ENCODE assay signal across 8 mouse cellular contexts in the genomic region with DNA sequence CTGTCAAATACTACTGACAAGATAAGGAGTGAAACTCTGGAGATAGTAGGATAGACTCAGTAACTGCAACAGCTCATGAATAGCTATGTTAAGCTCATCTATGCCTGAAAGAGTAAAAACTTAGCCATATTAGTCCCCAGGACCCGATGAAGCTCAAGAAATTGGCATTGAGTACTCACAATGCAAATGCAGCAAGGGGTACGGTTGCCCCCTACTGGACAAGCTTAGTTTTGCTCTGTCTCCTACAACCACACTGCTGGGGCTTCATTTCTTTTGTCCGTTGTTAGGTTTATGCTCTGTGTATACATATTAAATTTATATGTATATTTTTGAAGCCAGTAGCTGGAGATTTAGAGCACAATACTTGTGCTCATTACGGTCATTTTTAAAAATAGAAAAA.
DNase-seq lines count a peak whose midpoint lies in the region; ATAC-seq and TF ChIP-seq lines count a peak whose summit lies in the region.

No protein-coding gene starts in this region.

- no peak for TF ChIP-seq POLR2A in limb, embryonic 14.5 days (IDR thresholded peaks at IDR 0.05; ENCODE audit: borderline replicate concordance, extremely low read depth, insufficient read depth, insufficient read length)

- H3K27me3 ChIP-seq in limb, embryonic 14.5 days (ENCODE audit: control insufficient read depth, insufficient read depth, low read length): no peaks in the 10 kb centered on the region
- H3K27me3 ChIP-seq in limb, embryonic 10.5 days (ENCODE audit: low read depth, poor library complexity, severe bottlenecking): no peaks in the 10 kb centered on the region

- H3K9ac ChIP-seq in limb, embryonic 14.5 days (ENCODE audit: low read depth, low read length, severe bottlenecking): no peak overlapping the region

- H3K9me3 ChIP-seq in limb, embryonic 14.5 days (ENCODE audit: control insufficient read depth, low read length): no peaks in the 10 kb centered on the region; the same call in 1 of the 2 replicates
- H3K9me3 ChIP-seq in limb, embryonic 10.5 days (replicated peaks): 0 out of 2 replicates have a peak, but pooled peaks cover 4% of the 10 kb centered on the region

- DNase-seq in gastrocnemius, adult 2 months: no peak
- DNase-seq in gastrocnemius, postnatal 25 days: no peak
- DNase-seq in limb, embryonic 14.5 days (ENCODE audit: low spot score): peak; percentile 12
- no peak for DNase-seq in limb, embryonic 10.5 days (ENCODE audit: low spot score)
- peak; percentile 33 for DNase-seq in ES-CJ7 (ENCODE audit: low read depth, low spot score)
- peak; percentile 4 for DNase-seq in layer of hippocampus, postnatal 14 days (ENCODE audit: low spot score in 2 of 2)
- no peak for DNase-seq in gastrocnemius, adult 18-20 months (ENCODE audit: low spot score)
- DNase-seq in lung, adult 18-20 months: no peak

- no peaks in the 10 kb centered on the region for H3K4me1 ChIP-seq in limb, embryonic 14.5 days (ENCODE audit: control insufficient read depth, insufficient read depth, low read length)
- no peaks in the 10 kb centered on the region for H3K4me1 ChIP-seq in limb, embryonic 10.5 days

- H3K36me3 ChIP-seq in limb, embryonic 14.5 days (ENCODE audit: control insufficient read depth, insufficient read depth, low read length): no peaks in the 10 kb centered on the region
- H3K36me3 ChIP-seq in limb, embryonic 10.5 days: no peaks in the 10 kb centered on the region

- no peak overlapping the region for H3K4me2 ChIP-seq in limb, embryonic 14.5 days (replicated peaks; ENCODE audit: low read depth, low read length, severe bottlenecking)

- no peak for ATAC-seq in limb, embryonic 14.5 days (ENCODE audit: low FRiP score, low read depth)

- no peak overlapping the region for H3K27ac ChIP-seq in gastrocnemius, adult 2 months
- no peak overlapping the region for H3K27ac ChIP-seq in limb, embryonic 14.5 days (replicated peaks; ENCODE audit: low read depth, low read length)
- H3K27ac ChIP-seq in limb, embryonic 10.5 days: no peak overlapping the region

- H3K4me3 ChIP-seq in gastrocnemius, adult 2 months: no peak overlapping the region
- no peak overlapping the region for H3K4me3 ChIP-seq in limb, embryonic 14.5 days (replicated peaks; ENCODE audit: low read length)
- H3K4me3 ChIP-seq in limb, embryonic 10.5 days: no peak overlapping the region

- intact Hi-C loops in gastrocnemius, adult 2 months (cut with DNase I): no loop called here

- 79% methylated on average over 4 of the region's 4 CpGs for WGBS in limb, embryonic 14.5 days
- WGBS in limb, embryonic 10.5 days: 87% methylated on average over 4 of the region's 4 CpGs

- TF ChIP-seq CTCF in gastrocnemius, adult 2 months (IDR thresholded peaks at IDR 0.05): peak; percentile 11; the same call in 1 of the 2 replicates

Comparison
In these comparisons a context has a peak if more than half of its experiments do, and no peak if none do; other contexts are left out.
1. DNase-seq: peak in limb, embryonic 14.5 days (single experiment), ES-CJ7 (single experiment) and layer of hippocampus, postnatal 14 days (2 of 2); none in gastrocnemius, adult 2 months (single experiment), gastrocnemius, postnatal 25 days (single experiment), limb, embryonic 10.5 days (single experiment), gastrocnemius, adult 18-20 months (single experiment) and lung, adult 18-20 months (0 of 2).